13 mouse cellular contexts compared by ENCODE assay signal in the genomic region with DNA sequence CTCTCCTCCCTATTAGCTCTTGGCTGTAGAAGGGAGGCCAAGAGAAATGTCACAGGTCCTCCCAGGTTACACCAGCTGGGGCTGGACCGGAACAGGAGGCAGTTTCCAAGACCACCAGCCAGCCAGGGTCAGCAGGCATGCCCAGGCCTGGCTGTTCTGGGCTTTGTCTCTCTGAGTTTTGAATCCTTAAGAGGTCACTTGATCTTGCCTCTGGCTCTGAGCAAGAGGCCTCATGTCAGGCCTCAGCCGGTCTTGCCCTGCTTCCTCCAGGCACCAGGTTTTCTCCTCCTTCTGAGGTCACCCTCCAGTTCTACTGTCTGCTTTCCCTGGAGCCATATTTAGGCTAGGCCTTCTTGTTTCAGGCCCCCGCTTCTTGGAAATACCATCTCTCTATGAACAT. TPM values are rescaled to one million over a fixed set of nuclear protein-coding genes. Genes with fewer than 3 reads are reported as not detected.
DNase-seq lines count a peak whose midpoint lies in the region; ATAC-seq lines count a peak whose summit lies in the region.
"Had no signal": no experiment of that assay in that cellular context is flagged by ENCODE, and none has a peak within 500 bp of the region (broad histone marks: within the 10 kb centered on the region; RNA-seq: fewer than 3 reads in every experiment).

No protein-coding gene starts in this region.

- ATAC-seq in kidney, embryonic 15.5 days (replicated peaks; ENCODE audit: low FRiP score) = no peak
- no peak; the same call in 1 of the 2 replicates for ATAC-seq in frontal cortex, adult (ENCODE audit: low TSS enrichment)
- ATAC-seq: hindbrain, postnatal 0 days had no signal

- H3K4me2 ChIP-seq in kidney, embryonic 15.5 days = no peak overlapping the region
- H3K4me2 ChIP-seq: liver, embryonic 13.5 days had no signal

- no peak overlapping the region for H3K9ac ChIP-seq in kidney, embryonic 15.5 days
- H3K9ac ChIP-seq: liver, embryonic 13.5 days had no signal

- H3K27me3 ChIP-seq in kidney, embryonic 15.5 days = no peaks in the 10 kb centered on the region
- H3K27me3 ChIP-seq: liver, embryonic 13.5 days had no signal

- H3K4me1 ChIP-seq in kidney, embryonic 15.5 days = peaks cover 27% of the 10 kb centered on the region

- H3K36me3 ChIP-seq in kidney, embryonic 15.5 days = peaks cover 82% of the 10 kb centered on the region

- WGBS in kidney, embryonic 15.5 days = 76% methylated on average over 3 of the region's 3 CpGs

- no peaks in the 10 kb centered on the region for H3K9me3 ChIP-seq in kidney, embryonic 15.5 days (replicated peaks)
- H3K9me3 ChIP-seq: liver, embryonic 13.5 days had no signal

- peak; percentile 81 for DNase-seq in gastrocnemius, adult 18-20 months (ENCODE audit: low spot score)
- DNase-seq in gastrocnemius, postnatal 10 days = no peak
- no peak for DNase-seq in kidney, postnatal 10 days
- DNase-seq in MN1 (ENCODE audit: low spot score) = peak; percentile 62
- peak; percentile 81 for DNase-seq in gastrocnemius, postnatal 25 days
- DNase-seq in spleen, postnatal 4 days (ENCODE audit: low spot score in 2 of 2) = no peak
- DNase-seq: B cell, adult 2 months; liver, embryonic 13.5 days; lung, postnatal 4 days; thymus, postnatal 36 days had no signal

- H3K4me3 ChIP-seq in kidney, embryonic 15.5 days (replicated peaks) = no peak overlapping the region
- H3K4me3 ChIP-seq: liver, embryonic 13.5 days had no signal

- H3K27ac ChIP-seq in kidney, embryonic 15.5 days = 0 out of 2 replicates have a peak overlapping the region, but pooled peaks have one; percentile 13
- H3K27ac ChIP-seq: liver, embryonic 13.5 days had no signal

RNA-seq across cellular contexts. Expression of gene Ahdc1, which starts 59.3 kb away (rescaled TPM):
- total RNA-seq in gastrocnemius, adult 18-20 months (2021) = 10 to 100 TPM; 40.6 to 41.6 TPM
- 10 to 100 TPM; 58.2 to 82.8 TPM for total RNA-seq in gastrocnemius, postnatal 10 days (2021)
- 7.4 and 10.1 TPM in 2 replicates for polyA plus RNA-seq in kidney, embryonic 15.5 days (2015; fragmentation: Nextera tagmentation; extraction: Ambion mirVana)
- 10 to 100 TPM; 29.3 to 32.8 TPM for total RNA-seq in gastrocnemius, postnatal 25 days (2021)

RNA-seq across cellular contexts. Expression of gene Wasf2, which starts 59.9 kb away (rescaled TPM):
- total RNA-seq in gastrocnemius, adult 18-20 months (2021) = 10 to 100 TPM; 29.1 to 33.3 TPM
- total RNA-seq in gastrocnemius, postnatal 10 days (2021) = 10 to 100 TPM; 73.1 to 88.7 TPM
- 107 and 109 TPM in 2 replicates for polyA plus RNA-seq in kidney, embryonic 15.5 days (2015; fragmentation: Nextera tagmentation; extraction: Ambion mirVana)
- 10 to 100 TPM; 33.8 to 39.7 TPM for total RNA-seq in gastrocnemius, postnatal 25 days (2021)

Comparison
In these comparisons a context has a peak if more than half of its experiments do, and no peak if none do; other contexts are left out.
1. DNase-seq: peak in gastrocnemius, adult 18-20 months (single experiment), MN1 (single experiment) and gastrocnemius, postnatal 25 days (single experiment); none in gastrocnemius, postnatal 10 days (single experiment), kidney, postnatal 10 days (single experiment) and spleen, postnatal 4 days (0 of 2).